Mouse (Mus musculus) ES-Bruce4 (cell line): Measurements from ENCODE around the gene Gcnt7. TPM values are rescaled to one million over a fixed set of nuclear protein-coding genes. Genes with fewer than 3 reads are reported as not detected.
A peak's percentile ranks its signal among the peaks of the same experiment; 100 is the strongest.

Experiments used
- H3K27ac ChIP-seq: 2 replicates; pipeline ENCODE4 v1.5.1; 2012; ENCODE audit warnings: low read length, inconsistent platforms; ENCODE audit not compliant: insufficient read depth
- H3K27me3 ChIP-seq: 2 replicates; pipeline ENCODE4 v1.6.1; 2012; ENCODE audit warnings: mild to moderate bottlenecking, low read length, inconsistent platforms; ENCODE audit not compliant: control insufficient read depth, poor library complexity, insufficient read depth, severe bottlenecking
- H3K36me3 ChIP-seq: 2 replicates; pipeline ENCODE4 v1.6.1; 2012; ENCODE audit warnings: inconsistent platforms, mild to moderate bottlenecking, low read length, moderate library complexity; ENCODE audit not compliant: control insufficient read depth, poor library complexity, insufficient read depth, severe bottlenecking
- H3K4me1 ChIP-seq: one replicate; pipeline ENCODE4 v1.8.1; 2011; ENCODE audit warnings: low read length; ENCODE audit not compliant: control insufficient read depth, insufficient read depth
- H3K4me3 ChIP-seq: 2 replicates; pipeline ENCODE4 v1.5.1; 2011; ENCODE audit warnings: low read depth, mild to moderate bottlenecking, low read length
- H3K9ac ChIP-seq: 2 replicates; pipeline ENCODE4 v1.6.1; 2012; ENCODE audit warnings: low read depth, mild to moderate bottlenecking, inconsistent platforms; ENCODE audit not compliant: poor library complexity, severe bottlenecking
- H3K9me3 ChIP-seq: replicated peaks from 2 replicates; pipeline ENCODE4 v1.6.1; 2012; ENCODE audit warnings: mild to moderate bottlenecking, low read length, inconsistent platforms; ENCODE audit not compliant: control insufficient read depth, poor library complexity, insufficient read depth, severe bottlenecking
- CTCF ChIP-seq: IDR thresholded peaks from one replicate; pipeline ENCODE4 v1.8.1; 2011; ENCODE audit warnings: low read depth, low read length
- EP300 ChIP-seq: IDR thresholded peaks from 2 replicates; pipeline ENCODE4 v1.6.1; 2011; ENCODE audit warnings: low read depth, low read length; ENCODE audit not compliant: insufficient read depth
- POLR2A ChIP-seq: IDR thresholded peaks from one replicate; pipeline ENCODE4 v1.8.1; 2011; ENCODE audit warnings: low read length; ENCODE audit not compliant: insufficient read depth
- polyA plus RNA-seq: library from polyadenylated mRNA; stranded (reverse); fragments of >200 nt; gene quantifications from 2 replicates; pipeline ENCODE4 v1.2.4, GENCODE M21; 2011; ENCODE audit warnings: low read depth; ENCODE audit not compliant: missing spikeins, insufficient read depth, insufficient read length

Gene Gcnt7
- polyA plus RNA-seq, 1 experiment: not detected

GRCm38 (mm10) chr2:172439843-172440639, 18.4 kb downstream of the Gcnt7 start, which contains the start of gene Rtf2:
Rtf2 (plus strand) TSS chr2:172440556.
- H3K27ac ChIP-seq: peak within 1 kb of the TSS; percentile 48; the same call in 1 of the 2 replicates
- TF ChIP-seq POLR2A: peak; percentile 30
- no peak for TF ChIP-seq CTCF
- H3K4me1 ChIP-seq: no peaks in the 10 kb centered on the region
- H3K9me3 ChIP-seq: no peaks in the 10 kb centered on the region
- H3K36me3 ChIP-seq: no peaks in the 10 kb centered on the region
- H3K9ac ChIP-seq: peak within 1 kb of the TSS; percentile 67
- peak within 1 kb of the TSS; percentile 89 for H3K4me3 ChIP-seq
- no peaks in the 10 kb centered on the region for H3K27me3 ChIP-seq

- Histone ChIP-seq H3K4me3 (no peak overlapping the region), H3K9me3 (no peaks in the 10 kb centered on the region), H3K9ac (no peak overlapping the region), H3K27ac (no peak overlapping the region), H3K4me1 (no peaks in the 10 kb centered on the region), H3K27me3 (no peaks in the 10 kb centered on the region), H3K36me3 (no peaks in the 10 kb centered on the region)
- TF ChIP-seq CTCF: no peak
- no peak for TF ChIP-seq EP300
- TF ChIP-seq POLR2A: no peak
Measured at GRCm38 (mm10) chr2:172437371-172437952, 20.9 kb downstream of the Gcnt7 start.

GRCm38 (mm10) chr2:172433746-172434145, 24.6 kb downstream of the Gcnt7 start:
- TF ChIP-seq CTCF: no peak
- no peak for TF ChIP-seq EP300
- TF ChIP-seq POLR2A: no peak
- no peak overlapping the region for H3K9ac ChIP-seq
- no peaks in the 10 kb centered on the region for H3K36me3 ChIP-seq
- no peaks in the 10 kb centered on the region for H3K27me3 ChIP-seq
- no peak overlapping the region for H3K4me3 ChIP-seq
- no peak overlapping the region for H3K27ac ChIP-seq
- no peaks in the 10 kb centered on the region for H3K9me3 ChIP-seq
- no peaks in the 10 kb centered on the region for H3K4me1 ChIP-seq

- Histone ChIP-seq H3K4me3 (no peak overlapping the region), H3K27ac (no peak overlapping the region), H3K4me1 (no peaks in the 10 kb centered on the region), H3K9ac (no peak overlapping the region), H3K36me3 (no peaks in the 10 kb centered on the region), H3K9me3 (no peaks in the 10 kb centered on the region), H3K27me3 (no peaks in the 10 kb centered on the region)
- TF ChIP-seq EP300: no peak
Measured at GRCm38 (mm10) chr2:172430609-172431008, 27.8 kb downstream of the Gcnt7 start.

GRCm38 (mm10) chr2:172418208-172418607, 40.2 kb downstream of the Gcnt7 start:
- Histone ChIP-seq H3K9me3 (no peaks in the 10 kb centered on the region), H3K9ac (no peak overlapping the region), H3K27me3 (no peaks in the 10 kb centered on the region), H3K4me3 (no peak overlapping the region), H3K4me1 (no peaks in the 10 kb centered on the region), H3K36me3 (no peaks in the 10 kb centered on the region), H3K27ac (no peak overlapping the region)
- TF ChIP-seq CTCF (no peak), EP300 (no peak), POLR2A (no peak)

GRCm38 (mm10) chr2:172416876-172417275, 41.5 kb downstream of the Gcnt7 start:
- no peak overlapping the region for H3K4me3 ChIP-seq
- TF ChIP-seq EP300: no peak
- TF ChIP-seq POLR2A: no peak
- TF ChIP-seq CTCF: no peak
- H3K36me3 ChIP-seq: no peaks in the 10 kb centered on the region
- H3K27ac ChIP-seq: no peak overlapping the region
- H3K27me3 ChIP-seq: no peaks in the 10 kb centered on the region
- H3K9me3 ChIP-seq: no peaks in the 10 kb centered on the region
- H3K9ac ChIP-seq: no peak overlapping the region
- peaks cover 2% of the 10 kb centered on the region for H3K4me1 ChIP-seq
